In the genomic region with DNA sequence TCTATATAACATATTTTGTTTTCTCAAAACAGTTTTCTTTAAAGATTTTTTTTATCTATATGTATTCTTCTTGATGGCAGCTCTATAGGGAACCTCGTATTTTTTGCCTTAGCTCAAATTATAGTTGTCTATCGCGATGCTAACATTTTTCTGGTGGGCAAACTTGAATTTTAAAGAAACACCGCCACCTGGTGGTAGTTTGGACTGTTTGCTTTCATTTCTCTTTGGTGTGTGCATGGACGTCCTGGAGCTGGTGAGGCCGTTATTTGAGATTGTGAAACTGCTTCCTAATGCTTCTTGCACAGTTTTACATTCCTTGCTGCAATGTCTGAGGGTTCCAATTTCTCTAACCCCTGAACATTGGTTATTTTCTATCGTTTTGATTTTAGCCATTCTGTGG, we compare ENCODE assay signal across 9 mouse cellular contexts. TPM values are rescaled to one million over a fixed set of nuclear protein-coding genes. Genes with fewer than 3 reads are reported as not detected.
A peak's percentile ranks its signal among the peaks of the same experiment; 100 is the strongest.
DNase-seq lines count a peak whose midpoint lies in the region; ATAC-seq and TF ChIP-seq lines count a peak whose summit lies in the region.
"Had no signal": no experiment of that assay in that cellular context is flagged by ENCODE, and none has a peak within 500 bp of the region (broad histone marks: within the 10 kb centered on the region; RNA-seq: fewer than 3 reads in every experiment).

No protein-coding gene starts in this region.

- ATAC-seq in hematopoietic stem cell, adult 5-6 weeks (replicated peaks in 1 of 2; ENCODE audit: insufficient read depth in 1 of 2, low FRiP score in 2 of 2, low TSS enrichment in 1 of 2, low read depth in 1 of 2, poor library complexity in 2 of 2, severe bottlenecking in 2 of 2), result peak; percentile 72 to 76

- peak; percentile 51 to 96 (median 56) for TF ChIP-seq CTCF in MEL (IDR thresholded peaks at IDR 0.05 in 2 of 3, conservative IDR thresholded peaks at IDR 0.05 in 1 of 3; ENCODE audit: control insufficient read depth in 1 of 3, insufficient read depth in 1 of 3, low read depth in 2 of 3, low read length in 3 of 3, poor library complexity in 1 of 3, severe bottlenecking in 1 of 3)

- TF ChIP-seq EP300 in MEL (IDR thresholded peaks at IDR 0.05; ENCODE audit: low read depth in 1 of 2, low read length in 2 of 2), result no peak

- peak; percentile 97 for DNase-seq in MEL (ENCODE audit: low read depth, low spot score)
- peak; percentile 72 for DNase-seq in c-Kit-negative CD71-positive TER-119-positive erythroid progenitor cells, embryonic 14.5 days (ENCODE audit: low read depth, low spot score)
- peak; percentile 62 for DNase-seq in forebrain, embryonic 10.5 days (ENCODE audit: extremely low spot score, low spot score)
- peak; percentile 58 to 78 for DNase-seq in layer of hippocampus, postnatal 25 days (ENCODE audit: extremely low spot score in 1 of 2, low spot score in 1 of 2)
- DNase-seq in lung, postnatal 25 days (ENCODE audit: low spot score), result peak; percentile 80
- DNase-seq in retina, postnatal 1 day, result peak; percentile 87
- DNase-seq in urinary bladder, postnatal 14 days (ENCODE audit: low spot score), result peak; percentile 73

- H3K4me1 ChIP-seq in MEL (ENCODE audit: control insufficient read depth in 1 of 2, insufficient read depth in 2 of 2, low read length in 2 of 2), result peaks cover 0 to 21% of the 10 kb centered on the region in 2 experiments; a peak in 3 of 4 replicates
- no peaks in the 10 kb centered on the region for H3K4me1 ChIP-seq in forebrain, embryonic 10.5 days
- H3K4me1 ChIP-seq: limb, embryonic 12.5 days had no signal

- 11% methylated on average over 7 of the region's 7 CpGs for WGBS in forebrain, embryonic 10.5 days

- H3K4me3 ChIP-seq in MEL (ENCODE audit: control insufficient read depth in 1 of 2, insufficient read depth in 1 of 2, low read depth in 2 of 2, low read length in 2 of 2), result peak overlapping the region; percentile 50 to 52
- no peak overlapping the region for H3K4me3 ChIP-seq in forebrain, embryonic 10.5 days
- H3K4me3 ChIP-seq: limb, embryonic 12.5 days had no signal

- no peaks in the 10 kb centered on the region for H3K9me3 ChIP-seq in MEL (replicated peaks; ENCODE audit: insufficient read depth, low read length)
- H3K9me3 ChIP-seq in forebrain, embryonic 10.5 days, result no peaks in the 10 kb centered on the region; the same call in 1 of the 2 replicates

- TF ChIP-seq POLR2A in MEL (IDR thresholded peaks at IDR 0.05; ENCODE audit: control insufficient read depth in 1 of 2, insufficient read depth in 1 of 2, low read depth in 1 of 2, low read length in 2 of 2, poor library complexity in 1 of 2), result no peak

- H3K36me3 ChIP-seq in MEL (ENCODE audit: control insufficient read depth in 1 of 2, insufficient read depth in 2 of 2, low read length in 2 of 2), result peaks cover 0 to 29% of the 10 kb centered on the region in 2 experiments; a peak in 2 of 4 replicates
- H3K36me3 ChIP-seq in forebrain, embryonic 10.5 days (replicated peaks), result no peaks in the 10 kb centered on the region
- H3K36me3 ChIP-seq: limb, embryonic 12.5 days had no signal

- peak overlapping the region; percentile 47 for H3K9ac ChIP-seq in MEL (ENCODE audit: control insufficient read depth, low read depth, low read length, poor library complexity, severe bottlenecking)
- H3K9ac ChIP-seq: limb, embryonic 12.5 days had no signal

- no peaks in the 10 kb centered on the region for H3K79me2 ChIP-seq in MEL (ENCODE audit: control insufficient read depth, insufficient read depth, low read length, poor library complexity)

- peak overlapping the region; percentile 44 for H3K27ac ChIP-seq in MEL (ENCODE audit: control insufficient read depth, low read depth, low read length)
- H3K27ac ChIP-seq in forebrain, embryonic 10.5 days, result no peak overlapping the region
- H3K27ac ChIP-seq: limb, embryonic 12.5 days had no signal

- TF ChIP-seq RAD21 in MEL (IDR thresholded peaks at IDR 0.05; ENCODE audit: low read depth, low read length), result peak; percentile 99

- no peaks in the 10 kb centered on the region for H3K27me3 ChIP-seq in MEL (ENCODE audit: control insufficient read depth in 1 of 2, insufficient read depth in 2 of 2, low read length in 2 of 2)
- no peaks in the 10 kb centered on the region for H3K27me3 ChIP-seq in forebrain, embryonic 10.5 days (ENCODE audit: poor library complexity, severe bottlenecking)
- H3K27me3 ChIP-seq: limb, embryonic 12.5 days had no signal

TF ChIP-seq in MEL, 35 proteins besides CTCF, POLR2A, EP300 and RAD21:
- TF ChIP-seq USF2 (IDR thresholded peaks at IDR 0.05; ENCODE audit: borderline replicate concordance in 1 of 2, insufficient read depth in 1 of 2, low read depth in 1 of 2, low read length in 2 of 2) (no peak), MXI1 (IDR thresholded peaks at IDR 0.05; ENCODE audit: low read depth, low read length) (peak; percentile 67; the same call in 1 of the 2 replicates), KAT2A (conservative IDR thresholded peaks at IDR 0.05; ENCODE audit: low read depth, low read length) (no peak), MAZ (IDR thresholded peaks at IDR 0.05; ENCODE audit: low read depth, low read length) (no peak), ELF1 (IDR thresholded peaks at IDR 0.05; ENCODE audit: low read depth, low read length) (no peak), ZC3H11A (IDR thresholded peaks at IDR 0.05; ENCODE audit: low read depth, low read length) (peak; percentile 98), POLR2AphosphoS2 (IDR thresholded peaks at IDR 0.05; ENCODE audit: low read length) (no peak), CHD1 (IDR thresholded peaks at IDR 0.05; ENCODE audit: low read depth, low read length) (no peak), NELFE (IDR thresholded peaks at IDR 0.05; ENCODE audit: low read depth, low read length) (no peak), CHD2 (IDR thresholded peaks at IDR 0.05; ENCODE audit: low read length) (peak; percentile 91), UBTF (IDR thresholded peaks at IDR 0.05; ENCODE audit: borderline replicate concordance, insufficient read depth, low read depth, low read length) (no peak), ZMIZ1 (IDR thresholded peaks at IDR 0.05; ENCODE audit: low read depth, low read length) (no peak), ZNF384 (IDR thresholded peaks at IDR 0.05; ENCODE audit: low read depth, low read length) (peak; percentile 51; the same call in 1 of the 2 replicates), SIN3A (IDR thresholded peaks at IDR 0.05; ENCODE audit: low read length) (peak; percentile 89), POLR2AphosphoS5 (IDR thresholded peaks at IDR 0.05; ENCODE audit: borderline replicate concordance, low read depth, low read length) (no peak), SMC3 (IDR thresholded peaks at IDR 0.05; ENCODE audit: low read depth, low read length) (peak; percentile 97), E2F4 (IDR thresholded peaks at IDR 0.05; ENCODE audit: borderline replicate concordance, low read depth, low read length) (no peak), GABPA (IDR thresholded peaks at IDR 0.05; ENCODE audit: low read depth, low read length) (no peak)

RNA-seq across cellular contexts. Expression of a gene that starts 11.8 kb away (rescaled TPM):
- total RNA-seq in MEL (2012; rRNA removed), result 8.4 and 10.6 TPM in 2 replicates
- 10 to 100 TPM in 1 of 2 experiments, not detected in 1; 15.0 TPM for polyA plus RNA-seq in MEL (2012; ENCODE audit: insufficient read depth in 1 of 2, insufficient read length in 2 of 2, low read depth in 1 of 2, low replicate concordance in 2 of 2, missing spikeins in 1 of 2)
- polyA plus RNA-seq in forebrain, embryonic 10.5 days (2016; fragmentation: Nextera tagmentation; extraction: Ambion mirVana), result 18.6 and 18.8 TPM in 2 replicates
- 30.5 and 33.6 TPM in 2 replicates for total RNA-seq in hematopoietic stem cell, adult 5-6 weeks (2017)
- 10 to 100 TPM; 28.0 to 28.1 TPM for total RNA-seq in layer of hippocampus, postnatal 25 days (2021)

RNA-seq across cellular contexts. Expression of a gene that starts 20.4 kb away (rescaled TPM):
- 78.8 and 90.0 TPM in 2 replicates for total RNA-seq in MEL (2012; rRNA removed)
- polyA plus RNA-seq in MEL (2012; ENCODE audit: insufficient read depth in 1 of 2, insufficient read length in 2 of 2, low read depth in 1 of 2, low replicate concordance in 2 of 2, missing spikeins in 1 of 2), result 100 to 1,000 TPM; 121 to 315 TPM
- polyA plus RNA-seq in forebrain, embryonic 10.5 days (2016; fragmentation: Nextera tagmentation; extraction: Ambion mirVana), result 24.8 and 26.9 TPM in 2 replicates
- 215 and 216 TPM in 2 replicates for total RNA-seq in hematopoietic stem cell, adult 5-6 weeks (2017)
- total RNA-seq in layer of hippocampus, postnatal 25 days (2021), result 10 to 100 TPM; 30.0 to 37.7 TPM

RNA-seq across cellular contexts. Expression of a gene that starts 56.5 kb away (rescaled TPM):
- 4.0 and 5.6 TPM in 2 replicates for total RNA-seq in MEL (2012; rRNA removed)
- polyA plus RNA-seq in MEL (2012; ENCODE audit: insufficient read depth in 1 of 2, insufficient read length in 2 of 2, low read depth in 1 of 2, low replicate concordance in 2 of 2, missing spikeins in 1 of 2), result 10 to 100 TPM in 1 of 2 experiments, not detected in 1; 12.5 TPM
- 38.5 and 39.1 TPM in 2 replicates for polyA plus RNA-seq in forebrain, embryonic 10.5 days (2016; fragmentation: Nextera tagmentation; extraction: Ambion mirVana)
- total RNA-seq in hematopoietic stem cell, adult 5-6 weeks (2017), result 9.4 TPM in 2 replicates
- 10 to 100 TPM; 12.8 to 13.9 TPM for total RNA-seq in layer of hippocampus, postnatal 25 days (2021)
